Mouse (Mus musculus) olfactory bulb, adult 2 months (tissue): ENCODE data around the gene Trim30b.
"Not testable (repeated sequence)": the region's sequence is repeated elsewhere in the genome, so short reads cannot be mapped to it uniquely, and the experiment has no call there.

Source experiments
- CTCF ChIP-seq: fragments of 200-500 bp; IDR thresholded peaks from 2 replicates; pipeline ENCODE4 v1.5.1; 2012; ENCODE audit warnings: low read depth, mild to moderate bottlenecking, low read length, moderate library complexity; ENCODE audit not compliant: insufficient read depth
- POLR2A ChIP-seq: fragments of 200-500 bp; IDR thresholded peaks from 2 replicates; pipeline ENCODE4 v1.6.1; 2012; ENCODE audit warnings: mild to moderate bottlenecking, low read depth, low read length, moderate library complexity; ENCODE audit not compliant: insufficient read depth

DNA sequence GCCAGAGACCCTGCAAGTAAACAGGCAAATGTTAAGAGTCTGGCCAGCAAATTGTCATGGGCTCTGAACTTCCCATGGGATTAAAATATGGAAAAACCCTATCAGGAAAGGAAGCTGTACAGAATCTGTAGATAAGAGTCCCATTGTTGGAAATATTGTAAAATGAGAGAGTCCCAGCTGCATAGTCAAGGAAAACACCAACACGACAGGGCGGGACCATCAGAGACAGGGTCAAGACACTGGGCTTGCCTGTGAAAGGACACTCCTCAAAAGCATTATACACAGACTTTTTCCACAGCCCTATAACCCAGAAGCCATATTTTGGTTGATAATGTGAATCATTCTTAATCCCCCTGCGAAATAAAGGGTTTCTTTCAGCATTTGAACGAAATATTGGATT is 28.9 kb downstream of the Trim30b start:
- TF ChIP-seq POLR2A, CTCF: not testable (repeated sequence)
